Mouse (Mus musculus): ENCODE data around the gene Rhog.

GRCm38 (mm10) chr7:102228049-102228670 lies 27.7 kb downstream of the Rhog start:
- TF ChIP-seq CTCF (IDR thresholded peaks at IDR 0.05; ENCODE audit: low read depth) = no peak
- TF ChIP-seq EP300 (IDR thresholded peaks at IDR 0.05; ENCODE audit: low read depth) = no peak
